Mouse (Mus musculus): Measurements from ENCODE around the gene Dlgap3. TPM values are rescaled to one million over a fixed set of nuclear protein-coding genes. Genes with fewer than 3 reads are reported as not detected.
A peak's percentile ranks its signal among the peaks of the same experiment; 100 is the strongest.

The Dlgap3 gene
- polyA plus RNA-seq, 1 experiment: 2.6 TPM

DNA sequence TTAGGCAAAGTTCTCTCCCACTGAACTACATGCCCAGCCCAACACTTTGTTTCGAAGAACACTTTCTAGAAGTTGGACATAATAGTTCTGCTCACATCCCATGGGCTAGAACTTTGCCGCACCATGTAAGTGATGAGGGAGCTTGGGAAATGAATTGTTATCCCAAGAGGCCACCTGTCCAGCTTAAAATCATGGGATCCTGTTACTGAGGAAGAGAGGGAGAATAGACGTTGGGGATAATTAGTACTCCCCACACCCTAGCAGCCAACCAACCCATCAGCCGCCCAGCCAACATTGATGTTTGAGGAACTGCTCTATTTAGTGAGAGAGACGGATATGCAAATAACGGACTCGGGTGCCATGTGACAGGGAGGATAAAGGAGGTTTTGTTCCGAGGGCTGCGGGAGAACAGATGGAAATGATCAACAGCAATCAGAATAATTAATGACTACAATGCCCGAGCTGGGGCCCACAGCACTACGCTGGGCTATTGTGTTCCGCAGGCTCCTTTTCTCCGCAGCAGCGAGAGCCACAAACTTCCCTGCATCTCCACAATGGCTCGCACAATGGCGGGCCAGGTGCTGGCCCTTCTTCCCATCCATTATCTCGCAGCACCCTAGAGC lies 58.2 kb downstream of the Dlgap3 start:
- Histone ChIP-seq H3K27me3 (ENCODE audit: control insufficient read depth, insufficient read depth, low read length) (peaks cover 7% of the 10 kb centered on the region; the same call in 1 of the 2 replicates), H3K4me3 (ENCODE audit: control insufficient read depth, insufficient read depth, low read length) (no peak overlapping the region), H3K36me3 (ENCODE audit: control insufficient read depth, insufficient read depth, low read length) (no peaks in the 10 kb centered on the region), H3K27ac (ENCODE audit: control insufficient read depth, insufficient read depth, low read length) (no peak overlapping the region), H3K4me1 (replicated peaks; ENCODE audit: control insufficient read depth, insufficient read depth, low read length) (no peaks in the 10 kb centered on the region)
- DNase-seq: no peak
- TF ChIP-seq POLR2A (IDR thresholded peaks at IDR 0.05; ENCODE audit: control insufficient read depth, extremely low read depth, insufficient read depth, low read length, poor library complexity) (no peak), CTCF (IDR thresholded peaks at IDR 0.05; ENCODE audit: borderline replicate concordance, control insufficient read depth, extremely low read depth, insufficient read depth, low read length, poor library complexity) (no peak)
- WGBS: 41% methylated on average over 17 of the region's 17 CpGs

- Histone ChIP-seq H3K27ac (ENCODE audit: control insufficient read depth, insufficient read depth, low read length) (no peak overlapping the region), H3K4me1 (replicated peaks; ENCODE audit: control insufficient read depth, insufficient read depth, low read length) (peaks cover 9% of the 10 kb centered on the region), H3K4me3 (ENCODE audit: control insufficient read depth, insufficient read depth, low read length) (no peak overlapping the region), H3K27me3 (ENCODE audit: control insufficient read depth, insufficient read depth, low read length) (peaks cover 6% of the 10 kb centered on the region), H3K36me3 (ENCODE audit: control insufficient read depth, insufficient read depth, low read length) (no peaks in the 10 kb centered on the region)
- 64% methylated on average over 6 of the region's 6 CpGs for WGBS
- DNase-seq: no peak
- TF ChIP-seq CTCF (IDR thresholded peaks at IDR 0.05; ENCODE audit: borderline replicate concordance, control insufficient read depth, extremely low read depth, insufficient read depth, low read length, poor library complexity) (no peak), POLR2A (IDR thresholded peaks at IDR 0.05; ENCODE audit: control insufficient read depth, extremely low read depth, insufficient read depth, low read length, poor library complexity) (no peak)
Measured at GRCm38 (mm10) chr4:127232028-127232427, 63.0 kb downstream of the Dlgap3 start.

- DNase-seq: no peak
- Histone ChIP-seq H3K27me3 (ENCODE audit: control insufficient read depth, insufficient read depth, low read length) (peaks cover 6% of the 10 kb centered on the region), H3K4me1 (replicated peaks; ENCODE audit: control insufficient read depth, insufficient read depth, low read length) (peaks cover 9% of the 10 kb centered on the region), H3K4me3 (ENCODE audit: control insufficient read depth, insufficient read depth, low read length) (no peak overlapping the region), H3K27ac (ENCODE audit: control insufficient read depth, insufficient read depth, low read length) (no peak overlapping the region), H3K36me3 (ENCODE audit: control insufficient read depth, insufficient read depth, low read length) (no peaks in the 10 kb centered on the region)
- WGBS: 75% methylated on average over 5 of the region's 5 CpGs
- TF ChIP-seq CTCF (IDR thresholded peaks at IDR 0.05; ENCODE audit: borderline replicate concordance, control insufficient read depth, extremely low read depth, insufficient read depth, low read length, poor library complexity): no peak
- no peak for TF ChIP-seq POLR2A (IDR thresholded peaks at IDR 0.05; ENCODE audit: control insufficient read depth, extremely low read depth, insufficient read depth, low read length, poor library complexity)
Measured at GRCm38 (mm10) chr4:127232551-127232950, 63.5 kb downstream of the Dlgap3 start.

- Histone ChIP-seq H3K27ac (ENCODE audit: control insufficient read depth, insufficient read depth, low read length) (no peak overlapping the region), H3K27me3 (ENCODE audit: control insufficient read depth, insufficient read depth, low read length) (peaks cover 6% of the 10 kb centered on the region)
- 90% methylated on average over 40 of the region's 40 CpGs for WGBS
Measured at GRCm38 (mm10) chr4:127233416-127234125, 64.6 kb downstream of the Dlgap3 start.

DNA sequence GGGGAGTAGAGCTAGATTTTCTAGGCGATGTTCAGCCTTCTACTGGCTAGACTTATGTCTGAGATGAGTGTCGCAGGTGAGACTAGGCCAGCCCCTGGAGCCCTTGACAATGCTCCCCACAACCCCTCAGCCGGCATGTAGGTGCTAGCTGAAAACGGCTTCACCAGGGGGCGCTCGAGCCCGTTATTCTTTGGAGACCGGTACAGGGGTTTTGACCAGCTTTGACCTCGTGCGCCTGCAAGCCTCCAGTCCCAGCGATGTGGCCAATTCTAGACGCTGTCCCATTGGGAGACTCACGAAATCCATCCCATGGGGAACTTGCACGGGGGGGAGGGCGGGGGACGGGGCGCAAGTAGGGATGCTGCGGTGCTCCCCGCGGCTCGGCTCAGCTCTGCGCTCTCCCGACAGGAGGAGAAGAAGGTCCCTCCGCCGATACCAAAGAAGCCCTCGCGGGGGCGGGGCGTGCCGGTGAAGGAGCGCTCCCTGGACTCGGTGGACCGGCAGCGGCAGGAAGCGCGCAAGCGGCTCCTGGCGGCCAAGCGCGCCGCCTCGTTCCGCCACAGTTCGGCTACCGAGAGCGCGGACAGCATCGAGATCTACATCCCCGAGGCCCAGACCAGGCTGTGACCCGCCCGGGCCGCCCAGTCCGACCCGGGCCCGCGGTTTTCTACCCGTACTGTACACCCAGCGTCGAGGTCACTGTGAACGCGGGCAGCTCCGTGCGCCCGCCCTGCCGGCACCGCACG lies 66.9 kb downstream of the Dlgap3 start:
- peak; percentile 90 for DNase-seq
- H3K27ac ChIP-seq (ENCODE audit: control insufficient read depth, insufficient read depth, low read length): no peak overlapping the region
- WGBS: under 1% methylated on average over 67 of the region's 67 CpGs
- H3K36me3 ChIP-seq (ENCODE audit: control insufficient read depth, insufficient read depth, low read length): no peaks in the 10 kb centered on the region
- H3K4me1 ChIP-seq (replicated peaks; ENCODE audit: control insufficient read depth, insufficient read depth, low read length): peaks cover 9% of the 10 kb centered on the region
- peaks cover 6% of the 10 kb centered on the region for H3K27me3 ChIP-seq (ENCODE audit: control insufficient read depth, insufficient read depth, low read length)
- peak overlapping the region; percentile 49 for H3K4me3 ChIP-seq (ENCODE audit: control insufficient read depth, insufficient read depth, low read length)
- TF ChIP-seq CTCF (IDR thresholded peaks at IDR 0.05; ENCODE audit: borderline replicate concordance, control insufficient read depth, extremely low read depth, insufficient read depth, low read length, poor library complexity): peak; percentile 69; the same call in 1 of the 2 replicates
- TF ChIP-seq POLR2A (IDR thresholded peaks at IDR 0.05; ENCODE audit: control insufficient read depth, extremely low read depth, insufficient read depth, low read length, poor library complexity): no peak

More at GRCm38 (mm10) chr4:127233416-127234125, 64.6 kb downstream of the Dlgap3 start:
- peaks cover 9% of the 10 kb centered on the region for H3K4me1 ChIP-seq (replicated peaks; ENCODE audit: control insufficient read depth, insufficient read depth, low read length)
- DNase-seq: no peak
- no peak overlapping the region for H3K4me3 ChIP-seq (ENCODE audit: control insufficient read depth, insufficient read depth, low read length)
- no peaks in the 10 kb centered on the region for H3K36me3 ChIP-seq (ENCODE audit: control insufficient read depth, insufficient read depth, low read length)
- TF ChIP-seq POLR2A (IDR thresholded peaks at IDR 0.05; ENCODE audit: control insufficient read depth, extremely low read depth, insufficient read depth, low read length, poor library complexity) (no peak), CTCF (IDR thresholded peaks at IDR 0.05; ENCODE audit: borderline replicate concordance, control insufficient read depth, extremely low read depth, insufficient read depth, low read length, poor library complexity) (no peak)

DNA sequence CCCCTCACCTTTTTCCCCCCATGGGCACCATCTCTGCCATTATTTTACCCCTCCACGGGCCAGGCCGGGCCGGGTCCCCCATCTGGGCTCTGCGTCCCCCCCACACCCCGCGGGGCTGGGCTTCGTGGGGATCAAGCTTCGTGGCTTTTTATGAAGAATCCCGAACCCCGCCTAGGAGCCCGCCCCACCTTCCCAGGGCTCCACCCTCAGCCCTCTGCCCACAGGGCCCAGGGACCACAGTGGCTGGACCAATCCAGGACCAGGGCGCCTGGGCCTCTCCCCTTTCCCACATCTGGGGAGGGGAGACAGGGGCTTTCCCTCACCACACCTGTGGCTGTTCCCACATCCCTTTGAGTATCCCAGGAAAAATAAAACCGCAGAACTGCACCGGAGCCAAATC lies 67.6 kb downstream of the Dlgap3 start:
- Histone ChIP-seq H3K27me3 (ENCODE audit: control insufficient read depth, insufficient read depth, low read length) (peaks cover 6% of the 10 kb centered on the region), H3K27ac (ENCODE audit: control insufficient read depth, insufficient read depth, low read length) (no peak overlapping the region), H3K4me1 (replicated peaks; ENCODE audit: control insufficient read depth, insufficient read depth, low read length) (peaks cover 9% of the 10 kb centered on the region), H3K4me3 (ENCODE audit: control insufficient read depth, insufficient read depth, low read length) (peak overlapping the region; percentile 49), H3K36me3 (ENCODE audit: control insufficient read depth, insufficient read depth, low read length) (no peaks in the 10 kb centered on the region)
- no peak for TF ChIP-seq POLR2A (IDR thresholded peaks at IDR 0.05; ENCODE audit: control insufficient read depth, extremely low read depth, insufficient read depth, low read length, poor library complexity)
- TF ChIP-seq CTCF (IDR thresholded peaks at IDR 0.05; ENCODE audit: borderline replicate concordance, control insufficient read depth, extremely low read depth, insufficient read depth, low read length, poor library complexity): no peak
- peak; percentile 23 for DNase-seq
- 10% methylated on average over 14 of the region's 14 CpGs for WGBS
